Mouse (Mus musculus) embryonic stem cell, embryonic (primary cell): ENCODE results near the gene Ucp2.

Experiments
- CTCF ChIA-PET, 4 experiments: fragments of 300-600 bp in 2 of 4; fragments of 350-600 bp in 2 of 4; sonication (Branson Sonifier 250); formaldehyde crosslinking; loops; one replicate each; lab custom pipeline; 2022; ENCODE audit warnings: inconsistent platforms in 2 of 4; lab: Charles Lee
- POLR2A ChIA-PET, 4 experiments: fragments of 300-600 bp in 2 of 4; fragments of 350-600 bp in 2 of 4; sonication (Branson Sonifier 250); formaldehyde crosslinking; loops; one replicate each; lab custom pipeline; 2022; ENCODE audit warnings: antibody characterized with exemption in 4 of 4, inconsistent platforms in 1 of 4; lab: Charles Lee

Gene Ucp2

GRCm38 (mm10) chr7:100495581-100496251 is 2.6 kb downstream of the Ucp2 start:
- ChIA-PET POLR2A (interaction anchor here (0.6 to 21.9 kb wide), 77 partner anchors 8 to 1015 kb away, joined by 3 to 704 read pairs (median 4); partner anchors contain the start of genes C2cd3 (in 2 of the 4), Coa4 (in 2 of the 4), Dnajb13 (in 2 of the 4) and Fam168a (in 2 of the 4)), CTCF (interaction anchor here (0.6 to 1.9 kb wide), 11 partner anchors 10 to 367 kb away, joined by 3 to 9 read pairs (median 4); partner anchors contain the start of gene Relt (in 1 of the 4))

DNA sequence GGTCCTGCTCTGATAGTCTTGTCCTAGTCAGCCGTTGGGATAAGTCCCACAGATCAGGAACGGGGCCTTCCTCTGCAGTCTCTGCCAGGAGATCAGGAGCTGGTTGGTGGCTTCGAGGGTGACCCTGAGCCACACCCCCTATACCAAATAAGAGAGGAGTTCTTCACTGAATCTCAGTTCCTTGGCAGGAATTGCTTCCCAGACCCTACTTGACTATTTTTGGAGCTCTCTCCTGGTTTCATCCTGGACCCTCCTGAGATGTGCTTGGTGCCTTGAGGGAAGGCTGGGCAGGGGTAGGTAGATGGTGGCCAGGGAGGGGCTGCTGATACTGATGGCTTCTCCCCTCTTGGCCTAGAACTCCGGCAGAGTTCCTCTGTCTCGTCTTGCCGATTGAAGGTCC is 3.2 kb downstream of the Ucp2 start:
- ChIA-PET CTCF (interaction anchor here in 2 of 4 experiments (0.7 to 1.6 kb wide), 4 partner anchors 9 to 367 kb away, joined by 3 to 6 read pairs (median 4); partner anchors contain the start of gene Relt (in 1 of the 2)), POLR2A (interaction anchor here in 3 of 4 experiments (0.8 to 21.9 kb wide), 34 partner anchors 9 to 1015 kb away, joined by 3 to 704 read pairs (median 5); partner anchors contain the start of genes Coa4 (in 2 of the 3), C2cd3 (in 1 of the 3), Dnajb13 (in 1 of the 3) and Lipt2 (in 1 of the 3))

DNA sequence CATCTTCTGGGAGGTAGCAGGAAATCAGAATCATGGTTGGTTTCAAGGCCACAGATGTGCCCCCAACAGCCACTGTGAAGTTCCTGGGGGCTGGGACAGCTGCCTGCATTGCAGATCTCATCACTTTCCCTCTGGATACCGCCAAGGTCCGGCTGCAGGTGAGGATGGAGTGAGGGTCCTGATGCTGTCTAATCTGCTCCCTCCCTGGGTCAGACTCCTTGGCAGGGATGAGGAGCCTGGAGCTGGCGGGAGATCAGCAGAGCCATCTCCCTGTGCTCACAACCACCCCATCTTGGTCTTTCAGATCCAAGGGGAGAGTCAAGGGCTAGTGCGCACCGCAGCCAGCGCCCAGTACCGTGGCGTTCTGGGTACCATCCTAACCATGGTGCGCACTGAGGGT is 3.7 kb downstream of the Ucp2 start:
- ChIA-PET CTCF (interaction anchor here in 1 of 4 experiments (1.2 kb wide), 1 partner anchor 366 kb away, joined by 4 read pairs; the partner anchor contains the start of gene Relt), POLR2A (interaction anchor here in 3 of 4 experiments (0.8 to 21.9 kb wide), 24 partner anchors 8 to 209 kb away, joined by 3 to 704 read pairs (median 5); partner anchors contain the start of genes Coa4 (in 2 of the 3), Dnajb13 (in 2 of the 3) and Rab6a (in 1 of the 3))

DNA sequence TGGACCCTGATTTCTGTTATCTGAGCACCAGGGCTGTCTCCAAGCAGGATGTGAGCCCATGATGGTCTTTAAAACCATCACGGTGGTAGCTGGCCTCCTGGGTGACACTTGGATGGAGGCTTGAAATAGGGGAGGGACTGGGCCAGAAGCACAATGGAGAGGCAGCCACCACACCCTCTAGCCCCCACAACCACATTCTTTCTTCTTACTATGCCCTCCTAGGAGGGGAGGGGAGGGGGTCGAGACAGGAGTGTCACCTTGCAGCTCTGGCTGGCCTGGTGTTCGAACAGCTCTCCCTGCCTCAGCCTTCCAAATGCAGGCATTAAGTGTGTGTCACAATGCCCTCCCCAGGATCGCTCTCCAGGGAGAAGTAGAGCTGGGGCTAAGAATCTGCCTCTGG is 4.3 kb downstream of the Ucp2 start:
- CTCF ChIA-PET = interaction anchor here in 1 of 4 experiments (0.9 kb wide), 1 partner anchor 24 kb away, joined by 4 read pairs; no protein-coding TSS in a partner anchor
- POLR2A ChIA-PET = interaction anchor here in 3 of 4 experiments (0.8 to 21.9 kb wide), 17 partner anchors 8 to 209 kb away, joined by 3 to 704 read pairs (median 6); partner anchors contain the start of genes Coa4 (in 2 of the 3), Dnajb13 (in 2 of the 3) and Rab6a (in 1 of the 3)

GRCm38 (mm10) chr7:100497982-100498381 is 4.8 kb downstream of the Ucp2 start:
- CTCF ChIA-PET = interaction anchor here in 1 of 4 experiments (0.9 kb wide), 1 partner anchor 23 kb away, joined by 4 read pairs; no protein-coding TSS in a partner anchor
- POLR2A ChIA-PET = interaction anchor here in 2 of 4 experiments (1.0 to 21.9 kb wide), 11 partner anchors 7 to 187 kb away, joined by 3 to 704 read pairs (median 3); partner anchors contain the start of genes Coa4 (in 2 of the 2) and Dnajb13 (in 2 of the 2)

- POLR2A ChIA-PET = interaction anchor here in 3 of 4 experiments (0.5 to 47.4 kb wide), 7 partner anchors 1 to 184 kb away, joined by 3 to 704 read pairs (median 4); partner anchors contain the start of genes Coa4 (in 1 of the 3), Dnajb13 (in 1 of the 3), Ucp2 (in 1 of the 3) and Ucp3 (in 1 of the 3)
- CTCF ChIA-PET = no interaction called here
These were observed 6.3 kb downstream of the Ucp2 start for GRCm38 (mm10) chr7:100499465-100499864.

- ChIA-PET CTCF (interaction anchor here in 1 of 4 experiments (1.8 kb wide), 1 partner anchor 20 kb away, joined by 5 read pairs; no protein-coding TSS in a partner anchor), POLR2A (interaction anchor here in 3 of 4 experiments (0.7 to 47.4 kb wide), 16 partner anchors 2 to 363 kb away, joined by 3 to 704 read pairs (median 4); partner anchors contain the start of genes Ucp2 (in 2 of the 3), Coa4 (in 1 of the 3), Dnajb13 (in 1 of the 3) and Fam168a (in 1 of the 3))
These were observed 7.3 kb downstream of the Ucp2 start for GRCm38 (mm10) chr7:100500276-100500977.

DNA sequence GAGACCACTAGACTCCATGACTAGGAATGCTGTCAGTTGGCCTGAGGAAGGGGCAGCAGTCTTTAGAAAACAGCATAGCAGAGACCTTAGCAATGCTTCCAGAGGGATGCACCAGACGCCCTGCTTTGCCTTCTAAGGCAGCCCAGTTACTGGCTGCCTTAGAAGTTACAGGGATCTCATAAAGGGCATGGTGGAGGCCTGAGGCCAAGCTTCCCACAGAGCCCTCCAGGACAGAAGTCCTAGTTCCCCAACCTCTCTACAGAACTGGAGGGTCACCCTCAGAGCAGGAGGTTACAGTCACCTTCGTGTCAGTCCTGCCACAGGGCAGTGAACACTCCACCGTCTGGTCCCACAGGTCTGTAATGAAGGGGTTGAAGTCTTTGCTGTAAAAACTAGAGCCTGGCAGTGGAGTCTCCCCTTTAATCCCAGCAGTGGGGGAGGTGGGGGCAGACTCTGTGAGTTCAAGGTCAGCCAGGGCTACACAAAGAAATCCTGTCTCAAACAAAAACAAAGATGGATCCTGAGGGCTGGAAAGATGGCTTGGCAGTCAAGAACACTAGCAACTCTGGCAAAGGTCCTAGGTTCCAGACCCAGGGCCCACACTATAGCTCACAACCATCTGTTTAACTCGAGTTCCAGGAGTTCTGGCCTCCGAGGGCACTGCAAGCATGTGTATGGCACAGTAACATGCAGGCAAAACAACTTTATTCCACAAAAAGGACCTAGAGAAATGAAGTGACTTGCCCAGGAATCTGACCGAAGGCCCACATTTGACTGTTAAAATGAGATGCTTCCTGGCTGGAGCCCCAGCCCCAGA is 8.1 kb downstream of the Ucp2 start:
- CTCF ChIA-PET = interaction anchor here in 2 of 4 experiments (1.8 to 5.7 kb wide), 3 partner anchors 19 kb away, joined by 5 to 29 read pairs (median 15); no protein-coding TSS in a partner anchor
- POLR2A ChIA-PET = interaction anchor here in 3 of 4 experiments (0.7 to 47.4 kb wide), 24 partner anchors 3 to 362 kb away, joined by 3 to 704 read pairs (median 5); partner anchors contain the start of genes Ucp2 (in 3 of the 3), Coa4 (in 2 of the 3), Ucp3 (in 2 of the 3) and Dnajb13 (in 1 of the 3)

DNA sequence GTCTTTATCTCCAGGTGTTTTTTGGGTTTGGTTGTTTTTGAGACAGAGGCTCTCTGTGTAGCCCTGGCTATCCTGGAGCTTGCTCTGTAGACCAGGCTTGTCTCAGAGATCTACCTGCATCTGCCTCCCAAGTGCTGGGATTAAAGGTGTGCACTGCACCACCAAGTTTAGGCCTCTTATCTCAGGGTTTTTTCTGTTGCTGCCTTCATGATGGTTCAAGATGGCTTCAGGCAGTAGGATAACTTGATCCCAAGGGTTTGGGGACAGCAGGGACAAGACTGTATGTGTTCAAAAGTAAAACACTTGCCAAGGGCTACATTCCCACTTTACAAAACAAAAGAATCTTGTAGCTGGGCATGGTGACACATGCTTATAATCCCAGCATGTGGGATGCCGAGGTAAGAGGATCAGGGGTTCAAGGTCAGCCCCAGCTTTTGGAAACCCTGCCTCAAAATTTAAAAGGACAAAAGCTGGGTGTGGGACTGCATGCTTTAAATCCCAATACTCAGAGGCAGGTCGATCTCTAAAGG is 8.8 kb downstream of the Ucp2 start:
- ChIA-PET POLR2A (interaction anchor here (0.7 to 47.4 kb wide), 26 partner anchors 4 to 172 kb away, joined by 3 to 704 read pairs (median 4); partner anchors contain the start of genes Ucp2 (in 3 of the 4), Coa4 (in 2 of the 4), Dnajb13 (in 1 of the 4) and Ucp3 (in 1 of the 4)), CTCF (interaction anchor here in 2 of 4 experiments (4.3 to 5.7 kb wide), 2 partner anchors 18 to 19 kb away, joined by 15 to 29 read pairs; no protein-coding TSS in a partner anchor)

GRCm38 (mm10) chr7:100502374-100502922 is 9.3 kb downstream of the Ucp2 start:
- CTCF ChIA-PET = interaction anchor here in 3 of 4 experiments (0.9 to 5.7 kb wide), 3 partner anchors 18 kb away, joined by 3 to 29 read pairs (median 15); no protein-coding TSS in a partner anchor
- POLR2A ChIA-PET = interaction anchor here (0.7 to 47.4 kb wide), 29 partner anchors 4 to 204 kb away, joined by 3 to 704 read pairs (median 4); partner anchors contain the start of genes Ucp2 (in 3 of the 4), Coa4 (in 2 of the 4), Dnajb13 (in 2 of the 4) and Fam168a (in 1 of the 4)

DNA sequence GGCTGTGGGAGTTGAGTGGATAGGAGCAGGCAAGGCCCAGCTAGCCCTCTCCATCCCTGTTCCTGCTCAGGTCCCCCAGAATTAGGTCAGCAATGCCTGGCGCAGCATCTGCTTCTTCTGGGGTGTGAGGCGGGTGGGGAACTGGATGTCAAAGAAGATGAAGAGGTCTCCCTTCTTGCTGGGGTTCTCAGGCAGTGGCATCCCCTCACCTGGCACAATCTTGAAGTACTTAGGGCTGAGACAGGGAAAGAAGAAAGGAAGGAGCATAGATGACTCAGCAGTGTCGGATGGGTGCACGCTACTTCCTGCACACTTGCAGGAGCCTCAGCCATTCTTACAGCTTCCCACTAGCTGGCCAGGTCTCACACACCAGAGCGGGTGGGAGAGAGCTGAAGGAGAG is 9.9 kb downstream of the Ucp2 start:
- ChIA-PET CTCF (interaction anchor here in 3 of 4 experiments (0.8 to 5.7 kb wide), 4 partner anchors 17 to 27 kb away, joined by 3 to 29 read pairs (median 9); no protein-coding TSS in a partner anchor), POLR2A (interaction anchor here in 3 of 4 experiments (0.7 to 47.4 kb wide), 26 partner anchors 5 to 203 kb away, joined by 3 to 704 read pairs (median 4); partner anchors contain the start of genes Ucp2 (in 3 of the 3), Dnajb13 (in 2 of the 3), Coa4 (in 1 of the 3) and Fam168a (in 1 of the 3))

- ChIA-PET POLR2A (interaction anchor here (0.5 to 47.4 kb wide), 17 partner anchors 7 to 277 kb away, joined by 3 to 704 read pairs (median 3); partner anchors contain the start of genes Ucp2 (in 3 of the 4), Coa4 (in 1 of the 4) and Dnajb13 (in 1 of the 4)), CTCF (interaction anchor here (0.6 to 5.7 kb wide), 6 partner anchors 9 to 450 kb away, joined by 3 to 29 read pairs (median 11); partner anchors contain the start of gene Ucp2 (in 1 of the 4))
These were observed 11.8 kb downstream of the Ucp2 start for GRCm38 (mm10) chr7:100504740-100505487.

GRCm38 (mm10) chr7:100506494-100506893 is 13.4 kb downstream of the Ucp2 start:
- CTCF ChIA-PET = interaction anchor here in 3 of 4 experiments (0.5 to 5.7 kb wide), 5 partner anchors 11 to 18 kb away, joined by 3 to 29 read pairs (median 4); no protein-coding TSS in a partner anchor
- POLR2A ChIA-PET = interaction anchor here in 3 of 4 experiments (0.6 to 47.4 kb wide), 11 partner anchors 8 to 284 kb away, joined by 3 to 704 read pairs (median 5); partner anchors contain the start of genes Ucp2 (in 3 of the 3), Coa4 (in 1 of the 3) and Dnajb13 (in 1 of the 3)

DNA sequence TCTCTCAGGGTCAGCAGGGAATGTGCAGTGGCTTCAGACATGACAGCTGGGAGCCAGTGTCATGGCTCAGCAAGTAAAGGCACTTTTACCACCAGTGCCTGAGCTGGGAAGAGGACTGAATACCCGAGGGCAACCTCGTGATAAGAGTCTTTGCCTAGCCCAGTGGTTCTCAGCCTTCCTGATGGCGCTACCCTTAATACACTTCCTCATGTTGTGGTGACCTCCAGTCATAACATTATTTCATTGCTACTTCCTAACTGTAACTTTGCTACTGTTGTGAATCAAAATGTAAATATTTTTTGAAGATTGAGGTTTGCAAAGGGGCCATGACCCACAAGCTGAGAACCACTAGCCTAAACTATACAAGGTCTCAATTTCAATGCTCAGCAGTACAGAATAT is 15.5 kb downstream of the Ucp2 start:
- POLR2A ChIA-PET = interaction anchor here in 2 of 4 experiments (1.0 to 47.4 kb wide), 5 partner anchors 9 to 28 kb away, joined by 3 to 704 read pairs (median 140); partner anchors contain the start of genes Ucp2 (in 2 of the 2), Coa4 (in 1 of the 2) and Dnajb13 (in 1 of the 2)

More for the DNA sequence above, 15.5 kb downstream of the Ucp2 start:
- CTCF ChIA-PET = no interaction called here
